Mouse (Mus musculus): Measurements from ENCODE around the gene Gm973. TPM values are rescaled to one million over a fixed set of nuclear protein-coding genes. Genes with fewer than 3 reads are reported as not detected.

Gm973 gene
- polyA plus RNA-seq, 2 experiments = 2.1 to 2.8 TPM

GRCm38 (mm10) chr1:59610929-59611328, 94.9 kb downstream of the Gm973 start:
- Histone ChIP-seq H3K27ac (replicated peaks; ENCODE audit: low read depth, low read length) (no peak overlapping the region), H3K4me2 (replicated peaks; ENCODE audit: low read depth, low read length, severe bottlenecking) (no peak overlapping the region), H3K9me3 (ENCODE audit: control insufficient read depth, low read length) (no peaks in the 10 kb centered on the region), H3K4me1 (ENCODE audit: control insufficient read depth, insufficient read depth, low read length) (no peaks in the 10 kb centered on the region), H3K36me3 (ENCODE audit: control insufficient read depth, insufficient read depth, low read length) (no peaks in the 10 kb centered on the region), H3K27me3 (ENCODE audit: control insufficient read depth, insufficient read depth, low read length) (no peaks in the 10 kb centered on the region), H3K9ac (ENCODE audit: low read depth, low read length, severe bottlenecking) (no peak overlapping the region), H3K4me3 (replicated peaks; ENCODE audit: low read length) (no peak overlapping the region)
- no peak for ATAC-seq (ENCODE audit: low FRiP score, low read depth)
- TF ChIP-seq POLR2A (IDR thresholded peaks at IDR 0.05; ENCODE audit: borderline replicate concordance, extremely low read depth, insufficient read depth, insufficient read length) = no peak
- 91% methylated on average over 3 of the region's 3 CpGs for WGBS
- DNase-seq (ENCODE audit: low spot score) = no peak

GRCm38 (mm10) chr1:59613795-59614194, 97.7 kb downstream of the Gm973 start:
- no peak for ATAC-seq (ENCODE audit: low FRiP score, low read depth)
- WGBS = 40% methylated on average over 6 of the region's 6 CpGs

GRCm38 (mm10) chr1:59615021-59615420, 99.0 kb downstream of the Gm973 start:
- WGBS = 88% methylated on average over 2 of the region's 2 CpGs

More at GRCm38 (mm10) chr1:59613795-59614194, 97.7 kb downstream of the Gm973 start:
- Histone ChIP-seq H3K4me1 (ENCODE audit: control insufficient read depth, insufficient read depth, low read length) (no peaks in the 10 kb centered on the region), H3K9me3 (ENCODE audit: control insufficient read depth, low read length) (no peaks in the 10 kb centered on the region), H3K27me3 (ENCODE audit: control insufficient read depth, insufficient read depth, low read length) (no peaks in the 10 kb centered on the region), H3K9ac (ENCODE audit: low read depth, low read length, severe bottlenecking) (no peak overlapping the region), H3K4me3 (replicated peaks; ENCODE audit: low read length) (no peak overlapping the region), H3K4me2 (replicated peaks; ENCODE audit: low read depth, low read length, severe bottlenecking) (no peak overlapping the region), H3K27ac (replicated peaks; ENCODE audit: low read depth, low read length) (no peak overlapping the region), H3K36me3 (ENCODE audit: control insufficient read depth, insufficient read depth, low read length) (no peaks in the 10 kb centered on the region)
- DNase-seq (ENCODE audit: low spot score) = peak; percentile 47
- TF ChIP-seq POLR2A (IDR thresholded peaks at IDR 0.05; ENCODE audit: borderline replicate concordance, extremely low read depth, insufficient read depth, insufficient read length) = no peak

GRCm38 (mm10) chr1:59619201-59619600, 103.1 kb downstream of the Gm973 start:
- no peak overlapping the region for H3K27ac ChIP-seq (replicated peaks; ENCODE audit: low read depth, low read length)
- no peaks in the 10 kb centered on the region for H3K36me3 ChIP-seq (ENCODE audit: control insufficient read depth, insufficient read depth, low read length)
- H3K27me3 ChIP-seq (ENCODE audit: control insufficient read depth, insufficient read depth, low read length) = no peaks in the 10 kb centered on the region
- H3K4me2 ChIP-seq (replicated peaks; ENCODE audit: low read depth, low read length, severe bottlenecking) = no peak overlapping the region
- TF ChIP-seq POLR2A (IDR thresholded peaks at IDR 0.05; ENCODE audit: borderline replicate concordance, extremely low read depth, insufficient read depth, insufficient read length) = no peak
- 93% methylated on average over 10 of the region's 10 CpGs for WGBS
- no peaks in the 10 kb centered on the region for H3K4me1 ChIP-seq (ENCODE audit: control insufficient read depth, insufficient read depth, low read length)
- no peak overlapping the region for H3K9ac ChIP-seq (ENCODE audit: low read depth, low read length, severe bottlenecking)
- ATAC-seq (ENCODE audit: low FRiP score, low read depth) = no peak
- no peak for DNase-seq (ENCODE audit: low spot score)
- H3K4me3 ChIP-seq (replicated peaks; ENCODE audit: low read length) = no peak overlapping the region
- no peaks in the 10 kb centered on the region for H3K9me3 ChIP-seq (ENCODE audit: control insufficient read depth, low read length)

More at GRCm38 (mm10) chr1:59615021-59615420, 99.0 kb downstream of the Gm973 start:
- H3K4me2 ChIP-seq (replicated peaks; ENCODE audit: low read depth, low read length, severe bottlenecking) = no peak overlapping the region
- H3K4me1 ChIP-seq (ENCODE audit: control insufficient read depth, insufficient read depth, low read length) = no peaks in the 10 kb centered on the region
- no peak overlapping the region for H3K9ac ChIP-seq (ENCODE audit: low read depth, low read length, severe bottlenecking)
- H3K27ac ChIP-seq (replicated peaks; ENCODE audit: low read depth, low read length) = no peak overlapping the region
- DNase-seq (ENCODE audit: low spot score) (no peak), ATAC-seq (ENCODE audit: low FRiP score, low read depth) (no peak)
- no peaks in the 10 kb centered on the region for H3K27me3 ChIP-seq (ENCODE audit: control insufficient read depth, insufficient read depth, low read length)
- no peak for TF ChIP-seq POLR2A (IDR thresholded peaks at IDR 0.05; ENCODE audit: borderline replicate concordance, extremely low read depth, insufficient read depth, insufficient read length)
- H3K4me3 ChIP-seq (replicated peaks; ENCODE audit: low read length) = no peak overlapping the region
- H3K9me3 ChIP-seq (ENCODE audit: control insufficient read depth, low read length) = no peaks in the 10 kb centered on the region
- no peaks in the 10 kb centered on the region for H3K36me3 ChIP-seq (ENCODE audit: control insufficient read depth, insufficient read depth, low read length)

- TF ChIP-seq POLR2A (IDR thresholded peaks at IDR 0.05; ENCODE audit: borderline replicate concordance, extremely low read depth, insufficient read depth, insufficient read length) = no peak
- H3K4me3 ChIP-seq (replicated peaks; ENCODE audit: low read length) = no peak overlapping the region
- H3K36me3 ChIP-seq (ENCODE audit: control insufficient read depth, insufficient read depth, low read length) = no peaks in the 10 kb centered on the region
- H3K27me3 ChIP-seq (ENCODE audit: control insufficient read depth, insufficient read depth, low read length) = no peaks in the 10 kb centered on the region
- peak; percentile 92 for DNase-seq (ENCODE audit: low spot score)
- no peak overlapping the region for H3K27ac ChIP-seq (replicated peaks; ENCODE audit: low read depth, low read length)
- H3K4me2 ChIP-seq (replicated peaks; ENCODE audit: low read depth, low read length, severe bottlenecking) = no peak overlapping the region
- 36% methylated on average over 5 of the region's 5 CpGs for WGBS
- peaks cover 5% of the 10 kb centered on the region; the same call in 1 of the 2 replicates for H3K4me1 ChIP-seq (ENCODE audit: control insufficient read depth, insufficient read depth, low read length)
- no peaks in the 10 kb centered on the region for H3K9me3 ChIP-seq (ENCODE audit: control insufficient read depth, low read length)
- peak; percentile 87 for ATAC-seq (ENCODE audit: low FRiP score, low read depth)
- no peak overlapping the region for H3K9ac ChIP-seq (ENCODE audit: low read depth, low read length, severe bottlenecking)
Measured at GRCm38 (mm10) chr1:59623325-59624017, 107.4 kb downstream of the Gm973 start.
